Mouse (Mus musculus): Measurements from ENCODE around the gene Gm11146.

- TF ChIP-seq EP300 (IDR thresholded peaks at IDR 0.05; ENCODE audit: low read depth): no peak
- TF ChIP-seq CTCF (IDR thresholded peaks at IDR 0.05; ENCODE audit: low read depth): no peak
These were observed 5.3 kb downstream of the Gm11146 start for GRCm38 (mm10) chr16:77596556-77596955.

All from heart, postnatal 0 days (tissue).